Mouse (Mus musculus): ENCODE measurements around the gene Sox13. TPM values are rescaled to one million over a fixed set of nuclear protein-coding genes. Genes with fewer than 3 reads are reported as not detected.

The Sox13 gene
- 4.9 and 6.1 TPM in 2 replicates for polyA plus RNA-seq (2012; rRNA removed)
- 1.1 and 1.6 TPM in 2 replicates for polyA plus RNA-seq (2014; fragmentation: Nextera tagmentation; extraction: Ambion mirVana)

DNA sequence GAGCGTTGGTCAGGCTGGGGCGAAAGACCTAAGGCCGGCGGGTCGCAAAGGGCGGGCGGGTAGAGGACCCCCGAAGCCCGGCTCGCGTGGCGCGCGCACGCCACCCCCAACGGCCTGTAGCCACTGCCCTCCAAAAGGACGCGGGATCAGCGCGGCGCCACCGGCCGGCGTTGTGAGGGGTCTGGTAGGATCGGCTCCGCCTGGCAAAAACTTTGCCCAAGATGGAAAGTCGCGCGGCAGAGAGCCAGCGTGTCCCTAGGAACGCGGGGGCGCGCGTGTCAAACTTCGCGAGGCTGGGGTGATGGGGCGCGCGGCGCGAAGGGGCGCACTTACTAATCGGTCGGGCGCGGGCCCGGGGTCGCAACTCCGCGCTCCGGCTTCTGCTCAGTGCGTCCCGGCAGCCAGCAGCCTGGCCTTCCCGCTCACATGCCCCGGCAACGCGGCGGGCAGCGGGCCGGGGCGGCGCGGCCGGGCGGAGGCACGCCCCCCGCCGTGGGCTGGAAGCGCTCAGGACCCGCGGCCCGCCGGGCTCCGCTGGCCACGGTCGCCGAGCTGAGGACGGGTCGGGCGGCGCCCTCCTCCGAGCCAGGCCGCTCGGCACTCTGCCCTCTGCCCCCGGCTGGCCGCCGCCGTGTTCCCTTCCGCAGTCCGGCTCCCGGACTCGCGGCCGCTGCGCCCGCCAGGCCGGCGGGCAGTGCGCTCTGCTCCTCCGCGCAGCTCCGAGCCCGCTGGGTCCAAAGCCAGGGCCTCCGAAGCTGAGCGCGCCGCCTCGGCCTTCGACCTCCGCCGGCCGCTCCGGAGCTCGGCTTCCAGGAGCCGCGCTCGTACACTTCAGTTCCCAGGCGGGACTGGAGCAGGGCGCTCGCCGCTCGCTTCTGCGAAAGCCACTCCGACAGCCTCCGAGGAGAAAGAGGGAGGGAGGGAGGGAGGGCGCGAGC is at the start of gene Sox13:
Sox13 (minus strand) TSS at position 835 of the 938 bp plus-strand sequence.
- H3K9me3 ChIP-seq (ENCODE audit: control insufficient read depth, low read length) = no peaks in the 10 kb centered on the region
- H3K4me1 ChIP-seq (replicated peaks; ENCODE audit: control insufficient read depth in 2 of 2, insufficient read depth in 2 of 2, low read length in 1 of 2) = peaks cover 0 to under 1% of the 10 kb centered on the region in 2 experiments; a peak in 1 of 4 replicates
- H3K4me3 ChIP-seq (ENCODE audit: insufficient read depth in 1 of 2, low read depth in 2 of 2, low read length in 2 of 2) = peak within 1 kb of the TSS; percentile 52 to 58
- under 1% methylated on average over 118 of the region's 128 CpGs for WGBS (ENCODE audit: insufficient replicate concordance)
- DNase-seq (ENCODE audit: low read depth in 3 of 3, low spot score in 3 of 3) = no peak
- ATAC-seq (ENCODE audit: insufficient read depth) = peak; percentile 64
- peak within 1 kb of the TSS; percentile 27 for H3K9ac ChIP-seq (replicated peaks)
- H3K27ac ChIP-seq = no peak within 1 kb of the TSS
- no peak for TF ChIP-seq EP300 (IDR thresholded peaks at IDR 0.05; ENCODE audit: low read depth)
- TF ChIP-seq CTCF (IDR thresholded peaks at IDR 0.05; ENCODE audit: low read depth) = no peak
- H3K36me3 ChIP-seq (replicated peaks; ENCODE audit: control insufficient read depth, insufficient read depth, low read depth) = no peaks in the 10 kb centered on the region
- H3K4me2 ChIP-seq (ENCODE audit: low read depth) = peak within 1 kb of the TSS; percentile 62
- peaks cover 37% of the 10 kb centered on the region for H3K27me3 ChIP-seq (ENCODE audit: control insufficient read depth, insufficient read depth, low read length)

DNA sequence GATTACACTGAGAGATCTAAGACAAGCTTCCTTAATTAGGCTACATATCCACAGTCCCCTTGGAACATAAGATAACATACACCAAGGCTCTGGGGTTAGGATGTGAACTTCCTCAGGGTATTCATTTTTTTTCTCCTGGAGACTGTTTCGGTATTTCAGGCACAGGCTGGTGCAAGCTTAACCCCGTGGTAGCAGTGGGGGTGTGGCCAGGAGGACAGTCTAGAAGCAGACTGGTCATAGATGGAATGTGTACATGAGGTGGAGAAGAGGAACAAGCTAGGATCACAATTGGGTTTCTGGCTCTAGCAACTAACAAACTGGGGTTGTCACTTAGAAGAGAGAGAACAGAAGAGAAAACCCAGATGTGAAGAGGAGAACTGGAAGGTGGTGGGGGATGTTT is 47.4 kb upstream of the Sox13 start:
- Histone ChIP-seq H3K27me3 (ENCODE audit: control insufficient read depth, insufficient read depth, low read length) (no peaks in the 10 kb centered on the region), H3K4me2 (ENCODE audit: low read depth) (no peak overlapping the region), H3K9me3 (ENCODE audit: control insufficient read depth, low read length) (no peaks in the 10 kb centered on the region), H3K36me3 (replicated peaks; ENCODE audit: control insufficient read depth, insufficient read depth, low read depth) (no peaks in the 10 kb centered on the region), H3K4me3 (ENCODE audit: insufficient read depth in 1 of 2, low read depth in 2 of 2, low read length in 2 of 2) (no peak overlapping the region), H3K9ac (replicated peaks) (no peak overlapping the region), H3K27ac (no peak overlapping the region), H3K4me1 (replicated peaks; ENCODE audit: control insufficient read depth in 2 of 2, insufficient read depth in 2 of 2, low read length in 1 of 2) (no peaks in the 10 kb centered on the region; a peak in 1 of 4 replicates)
- no peak for TF ChIP-seq CTCF (IDR thresholded peaks at IDR 0.05; ENCODE audit: low read depth)
- TF ChIP-seq EP300 (IDR thresholded peaks at IDR 0.05; ENCODE audit: low read depth) = no peak
- ATAC-seq (ENCODE audit: insufficient read depth) (no peak), DNase-seq (ENCODE audit: low read depth in 3 of 3, low spot score in 3 of 3) (no peak)
- 22% methylated on average over 2 of the region's 2 CpGs for WGBS (ENCODE audit: insufficient replicate concordance)

DNA sequence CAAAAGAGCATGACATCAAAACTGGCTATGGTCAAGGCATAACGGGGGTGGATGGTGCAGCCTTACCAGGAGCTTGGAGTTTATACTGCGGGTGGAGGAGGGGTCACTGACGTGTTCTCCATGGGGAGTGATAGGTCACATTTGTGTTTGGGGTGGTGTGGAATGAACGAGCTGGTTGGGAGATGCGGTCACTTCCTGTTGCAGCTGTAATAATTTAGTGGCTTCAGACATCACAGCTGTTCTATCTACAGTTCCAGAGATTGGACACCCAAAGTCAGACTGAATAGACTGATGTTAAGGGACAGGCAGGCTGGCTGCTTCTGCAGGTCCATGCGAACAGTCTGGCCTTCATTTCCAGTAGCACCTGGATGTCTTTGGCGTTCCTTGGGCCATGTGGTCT is 46.9 kb upstream of the Sox13 start:
- TF ChIP-seq CTCF (IDR thresholded peaks at IDR 0.05; ENCODE audit: low read depth) (no peak), EP300 (IDR thresholded peaks at IDR 0.05; ENCODE audit: low read depth) (no peak)
- H3K36me3 ChIP-seq (replicated peaks; ENCODE audit: control insufficient read depth, insufficient read depth, low read depth) = no peaks in the 10 kb centered on the region
- no peaks in the 10 kb centered on the region; a peak in 1 of 4 replicates for H3K4me1 ChIP-seq (replicated peaks; ENCODE audit: control insufficient read depth in 2 of 2, insufficient read depth in 2 of 2, low read length in 1 of 2)
- no peaks in the 10 kb centered on the region for H3K9me3 ChIP-seq (ENCODE audit: control insufficient read depth, low read length)
- no peak overlapping the region for H3K9ac ChIP-seq (replicated peaks)
- DNase-seq (ENCODE audit: low read depth in 3 of 3, low spot score in 3 of 3) (no peak), ATAC-seq (ENCODE audit: insufficient read depth) (no peak)
- H3K4me2 ChIP-seq (ENCODE audit: low read depth) = no peak overlapping the region
- 44% methylated on average over 7 of the region's 7 CpGs for WGBS (ENCODE audit: insufficient replicate concordance)
- no peak overlapping the region for H3K4me3 ChIP-seq (ENCODE audit: insufficient read depth in 1 of 2, low read depth in 2 of 2, low read length in 2 of 2)
- H3K27ac ChIP-seq = no peak overlapping the region
- no peaks in the 10 kb centered on the region for H3K27me3 ChIP-seq (ENCODE audit: control insufficient read depth, insufficient read depth, low read length)

DNA sequence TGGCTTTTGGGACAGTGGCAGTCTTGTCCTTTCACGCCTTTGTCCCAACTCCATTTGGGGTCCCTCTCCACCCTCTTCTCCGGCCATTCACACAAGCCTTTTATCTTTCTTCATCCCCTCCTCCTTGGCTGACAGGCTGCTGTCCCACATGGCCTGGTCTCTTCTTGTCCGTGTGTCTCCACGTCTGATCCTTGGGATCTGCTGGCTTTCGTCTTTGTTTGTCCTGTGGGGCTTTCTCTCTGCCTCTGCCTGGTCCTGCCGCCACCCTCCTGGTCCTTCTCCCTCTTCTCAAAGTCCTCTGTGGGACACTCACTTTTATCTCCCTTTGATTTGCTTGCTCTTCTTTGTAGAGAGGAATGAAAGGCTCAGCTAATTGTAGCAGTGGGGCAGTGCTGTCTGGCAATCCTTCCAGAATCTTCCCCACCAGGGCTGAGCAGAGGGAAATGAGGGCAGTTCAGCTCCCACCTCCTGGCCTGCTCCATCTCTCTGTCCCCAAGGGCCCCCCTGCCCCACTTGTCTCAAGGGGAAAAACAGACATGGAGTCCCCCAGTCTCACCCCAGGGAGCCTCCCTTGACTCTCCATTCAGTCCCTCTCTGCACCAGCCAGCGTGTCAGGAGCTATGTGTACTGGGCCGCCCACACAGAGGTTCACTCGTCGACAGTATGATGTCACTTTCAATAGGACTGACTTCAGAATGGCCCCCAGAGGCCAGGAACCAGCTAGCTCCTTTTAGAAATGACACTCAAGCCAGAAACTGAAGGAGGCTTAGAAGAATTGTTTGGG is 46.3 kb upstream of the Sox13 start:
- Histone ChIP-seq H3K9me3 (ENCODE audit: control insufficient read depth, low read length) (no peaks in the 10 kb centered on the region), H3K4me3 (ENCODE audit: insufficient read depth in 1 of 2, low read depth in 2 of 2, low read length in 2 of 2) (no peak overlapping the region), H3K27me3 (ENCODE audit: control insufficient read depth, insufficient read depth, low read length) (no peaks in the 10 kb centered on the region), H3K36me3 (replicated peaks; ENCODE audit: control insufficient read depth, insufficient read depth, low read depth) (no peaks in the 10 kb centered on the region), H3K4me1 (replicated peaks; ENCODE audit: control insufficient read depth in 2 of 2, insufficient read depth in 2 of 2, low read length in 1 of 2) (no peaks in the 10 kb centered on the region; a peak in 1 of 4 replicates), H3K9ac (replicated peaks) (no peak overlapping the region), H3K27ac (no peak overlapping the region), H3K4me2 (ENCODE audit: low read depth) (no peak overlapping the region)
- TF ChIP-seq EP300 (IDR thresholded peaks at IDR 0.05; ENCODE audit: low read depth) (no peak), CTCF (IDR thresholded peaks at IDR 0.05; ENCODE audit: low read depth) (no peak)
- DNase-seq (ENCODE audit: low read depth in 3 of 3, low spot score in 3 of 3) = no peak
- no peak for ATAC-seq (ENCODE audit: insufficient read depth)
- 48% methylated on average over 10 of the region's 10 CpGs for WGBS (ENCODE audit: insufficient replicate concordance)

Data from liver, embryonic 14.5 days (tissue).